Mouse (Mus musculus) ES-Bruce4 (cell line): ENCODE measurements at regions not wholly inside any gene's neighbourhood (a gene's known extent, or its start where the extent isn't known, plus 50 kb on each side); places are given as distances from the start of the nearest gene placed in this dataset.

Experiments
- CTCF ChIP-seq: IDR thresholded peaks from one replicate; pipeline ENCODE4 v1.8.1; 2011; ENCODE audit warnings: low read depth, low read length
- EP300 ChIP-seq: IDR thresholded peaks from 2 replicates; pipeline ENCODE4 v1.6.1; 2011; ENCODE audit warnings: low read depth, low read length; ENCODE audit not compliant: insufficient read depth
- POLR2A ChIP-seq: IDR thresholded peaks from one replicate; pipeline ENCODE4 v1.8.1; 2011; ENCODE audit warnings: low read length; ENCODE audit not compliant: insufficient read depth

DNA sequence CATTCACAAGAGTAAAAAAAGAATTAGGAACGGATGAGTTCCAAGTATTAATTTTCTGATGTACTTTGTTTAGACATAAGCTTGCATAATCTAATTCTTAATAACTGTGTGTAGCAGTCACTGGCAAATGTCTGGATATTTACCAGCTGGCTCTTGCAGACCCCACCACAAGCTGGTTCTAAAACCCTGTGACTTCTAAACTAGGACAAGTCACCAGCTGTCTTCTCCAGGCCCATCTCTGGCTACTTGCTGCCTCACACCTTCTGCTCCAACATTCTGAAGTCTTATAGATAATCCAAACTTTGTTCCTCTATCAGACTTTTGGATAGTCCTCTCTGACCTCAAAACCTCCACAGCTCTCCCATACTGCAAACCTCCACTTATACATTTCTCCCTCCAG lies 189.9 kb upstream of the Rhobtb1 start:
- TF ChIP-seq POLR2A: no peak
- TF ChIP-seq CTCF: no peak
- no peak for TF ChIP-seq EP300
